In the genomic region with DNA sequence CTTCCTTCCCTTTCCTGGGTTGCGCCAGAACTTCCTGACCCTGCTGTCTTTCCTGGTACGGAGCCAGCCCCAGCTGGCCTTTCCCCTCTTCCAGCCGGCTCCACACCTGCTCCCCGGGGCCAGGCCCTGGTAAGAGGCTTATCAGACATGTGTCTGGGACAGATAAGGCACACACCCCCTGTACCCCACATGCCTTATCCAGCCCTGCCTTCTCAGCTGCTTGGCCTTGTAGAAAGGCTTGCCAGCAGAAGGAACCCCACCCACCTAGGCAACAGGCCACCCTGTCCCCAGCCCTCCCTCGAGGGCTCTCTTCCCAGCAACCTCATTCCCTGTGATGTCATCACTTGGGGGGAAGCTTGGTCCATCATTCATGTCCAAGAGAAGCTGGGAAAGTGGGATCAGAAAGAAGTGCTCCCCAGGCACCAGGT, we compare ENCODE assay signal across 8 mouse cellular contexts. TPM values are rescaled to one million over a fixed set of nuclear protein-coding genes. Genes with fewer than 3 reads are reported as not detected.
DNase-seq lines count a peak whose midpoint lies in the region; ATAC-seq and TF ChIP-seq lines count a peak whose summit lies in the region.

No protein-coding gene starts in this region.

- intact Hi-C loops in left cerebral cortex, adult 2 months (cut with DNase I) = no loop called here

- peak; percentile 90 for ATAC-seq in heart, embryonic 12.5 days (ENCODE audit: insufficient number of reproducible peaks, low FRiP score)
- ATAC-seq in kidney, embryonic 15.5 days (replicated peaks; ENCODE audit: low FRiP score) = peak; percentile 81

- TF ChIP-seq POLR2A in MEL (IDR thresholded peaks at IDR 0.05; ENCODE audit: control insufficient read depth in 1 of 2, insufficient read depth in 1 of 2, low read depth in 1 of 2, low read length in 2 of 2, poor library complexity in 1 of 2) = no peak

- TF ChIP-seq RAD21 in MEL (IDR thresholded peaks at IDR 0.05; ENCODE audit: low read depth, low read length) = no peak

- peaks cover 42 to 52% of the 10 kb centered on the region in 2 experiments for H3K4me1 ChIP-seq in MEL (ENCODE audit: control insufficient read depth in 1 of 2, insufficient read depth in 2 of 2, low read length in 2 of 2)
- H3K4me1 ChIP-seq in embryonic facial prominence, embryonic 10.5 days = peaks cover 22% of the 10 kb centered on the region
- peaks cover 34% of the 10 kb centered on the region for H3K4me1 ChIP-seq in heart, embryonic 12.5 days (replicated peaks)
- peaks cover 30% of the 10 kb centered on the region for H3K4me1 ChIP-seq in kidney, embryonic 15.5 days

- peaks cover 0 to 39% of the 10 kb centered on the region in 2 experiments; a peak in 2 of 4 replicates for H3K36me3 ChIP-seq in MEL (ENCODE audit: control insufficient read depth in 1 of 2, insufficient read depth in 2 of 2, low read length in 2 of 2)
- no peaks in the 10 kb centered on the region for H3K36me3 ChIP-seq in embryonic facial prominence, embryonic 10.5 days (replicated peaks)
- no peaks in the 10 kb centered on the region for H3K36me3 ChIP-seq in heart, embryonic 12.5 days
- H3K36me3 ChIP-seq in kidney, embryonic 15.5 days = no peaks in the 10 kb centered on the region

- peak overlapping the region; percentile 60 for H3K4me2 ChIP-seq in heart, embryonic 12.5 days
- peak overlapping the region; percentile 45 for H3K4me2 ChIP-seq in kidney, embryonic 15.5 days

- DNase-seq in MEL (ENCODE audit: low read depth, low spot score) = peak; percentile 89
- DNase-seq in embryonic facial prominence, embryonic 10.5 days (ENCODE audit: low spot score) = no peak
- DNase-seq in lung, postnatal 10 days = peak; percentile 70
- DNase-seq in spleen, postnatal 14 days (ENCODE audit: low spot score in 2 of 2) = peak; percentile 58 to 70
- DNase-seq in frontal cortex, postnatal 14 days (ENCODE audit: low spot score in 2 of 2) = no peak
- no peak for DNase-seq in left cerebral cortex, adult 2 months (ENCODE audit: extremely low spot score in 1 of 2, low spot score in 2 of 2)

- 16% methylated on average over 5 of the region's 5 CpGs for WGBS in embryonic facial prominence, embryonic 10.5 days
- WGBS in heart, embryonic 12.5 days = 2% methylated on average over 5 of the region's 5 CpGs
- 8% methylated on average over 5 of the region's 5 CpGs for WGBS in kidney, embryonic 15.5 days

- TF ChIP-seq EP300 in MEL (IDR thresholded peaks at IDR 0.05; ENCODE audit: low read depth in 1 of 2, low read length in 2 of 2) = peak; percentile 94 to 99

- H3K27ac ChIP-seq in MEL (ENCODE audit: control insufficient read depth, low read depth, low read length) = no peak overlapping the region; the same call in 1 of the 2 replicates
- H3K27ac ChIP-seq in embryonic facial prominence, embryonic 10.5 days (replicated peaks) = peak overlapping the region; percentile 26; the same call in 1 of the 2 replicates
- peak overlapping the region; percentile 49; the same call in 1 of the 2 replicates for H3K27ac ChIP-seq in heart, embryonic 12.5 days (ENCODE audit: poor library complexity, severe bottlenecking)
- H3K27ac ChIP-seq in kidney, embryonic 15.5 days = peak overlapping the region; percentile 25; the same call in 1 of the 2 replicates
- no peak overlapping the region for H3K27ac ChIP-seq in left cerebral cortex, adult 2 months

- no peaks in the 10 kb centered on the region for H3K9me3 ChIP-seq in MEL (replicated peaks; ENCODE audit: insufficient read depth, low read length)
- H3K9me3 ChIP-seq in embryonic facial prominence, embryonic 10.5 days = no peaks in the 10 kb centered on the region
- H3K9me3 ChIP-seq in heart, embryonic 12.5 days (replicated peaks) = no peaks in the 10 kb centered on the region
- no peaks in the 10 kb centered on the region for H3K9me3 ChIP-seq in kidney, embryonic 15.5 days (replicated peaks)

- no peak for TF ChIP-seq CTCF in MEL (IDR thresholded peaks at IDR 0.05 in 2 of 3, conservative IDR thresholded peaks at IDR 0.05 in 1 of 3; ENCODE audit: control insufficient read depth in 1 of 3, insufficient read depth in 1 of 3, low read depth in 2 of 3, low read length in 3 of 3, poor library complexity in 1 of 3, severe bottlenecking in 1 of 3)
- TF ChIP-seq CTCF in left cerebral cortex, adult 2 months (IDR thresholded peaks at IDR 0.05) = no peak

- H3K4me3 ChIP-seq in MEL (ENCODE audit: control insufficient read depth in 1 of 2, insufficient read depth in 1 of 2, low read depth in 2 of 2, low read length in 2 of 2) = no peak overlapping the region
- peak overlapping the region; percentile 25 for H3K4me3 ChIP-seq in embryonic facial prominence, embryonic 10.5 days
- H3K4me3 ChIP-seq in heart, embryonic 12.5 days = peak overlapping the region; percentile 26
- peak overlapping the region; percentile 19; the same call in 1 of the 2 replicates for H3K4me3 ChIP-seq in kidney, embryonic 15.5 days (replicated peaks)
- H3K4me3 ChIP-seq in left cerebral cortex, adult 2 months = no peak overlapping the region

- no peaks in the 10 kb centered on the region; the same call in 1 of the 2 replicates for H3K79me2 ChIP-seq in MEL (ENCODE audit: control insufficient read depth, insufficient read depth, low read length, poor library complexity)

- no peak overlapping the region for H3K9ac ChIP-seq in MEL (ENCODE audit: control insufficient read depth, low read depth, low read length, poor library complexity, severe bottlenecking)
- peak overlapping the region; percentile 29; the same call in 1 of the 2 replicates for H3K9ac ChIP-seq in heart, embryonic 12.5 days
- no peak overlapping the region for H3K9ac ChIP-seq in kidney, embryonic 15.5 days

- H3K27me3 ChIP-seq in MEL (ENCODE audit: control insufficient read depth in 1 of 2, insufficient read depth in 2 of 2, low read length in 2 of 2) = no peaks in the 10 kb centered on the region
- H3K27me3 ChIP-seq in embryonic facial prominence, embryonic 10.5 days (replicated peaks; ENCODE audit: low read depth, poor library complexity, severe bottlenecking) = peaks cover 44% of the 10 kb centered on the region
- no peaks in the 10 kb centered on the region for H3K27me3 ChIP-seq in heart, embryonic 12.5 days (replicated peaks)
- H3K27me3 ChIP-seq in kidney, embryonic 15.5 days = 0 out of 2 replicates have a peak, but pooled peaks cover 4% of the 10 kb centered on the region

TF ChIP-seq in MEL, 35 proteins besides CTCF, POLR2A, EP300 and RAD21 (continues in another document):
- TF ChIP-seq SMC3 (IDR thresholded peaks at IDR 0.05; ENCODE audit: low read depth, low read length) (no peak), KAT2A (conservative IDR thresholded peaks at IDR 0.05; ENCODE audit: low read depth, low read length) (no peak; the same call in 1 of the 2 replicates), TCF12 (IDR thresholded peaks at IDR 0.05; ENCODE audit: low read depth, low read length) (peak; percentile 100), CHD2 (IDR thresholded peaks at IDR 0.05; ENCODE audit: low read length) (no peak), ZNF384 (IDR thresholded peaks at IDR 0.05; ENCODE audit: low read depth, low read length) (no peak), HCFC1 (IDR thresholded peaks at IDR 0.05; ENCODE audit: low read depth, low read length) (no peak), ZKSCAN1 (IDR thresholded peaks at IDR 0.05; ENCODE audit: low read depth, low read length) (no peak), ZMIZ1 (IDR thresholded peaks at IDR 0.05; ENCODE audit: low read depth, low read length) (0 out of 2 replicates have a peak, but pooled peaks have one; percentile 62), MXI1 (IDR thresholded peaks at IDR 0.05; ENCODE audit: low read depth, low read length) (peak; percentile 87), NRF1 (IDR thresholded peaks at IDR 0.05; ENCODE audit: insufficient read depth, low read depth, low read length, poor library complexity, severe bottlenecking) (no peak; the same call in 1 of the 2 replicates)

RNA-seq across cellular contexts. Expression of gene Slc6a9, which starts 4.2 kb away (rescaled TPM):
- total RNA-seq in MEL (2012; rRNA removed) = 3.2 and 8.3 TPM in 2 replicates
- 10 to 100 TPM in 1 of 2 experiments, not detected in 1; 21.2 TPM for polyA plus RNA-seq in MEL (2012; ENCODE audit: insufficient read depth in 1 of 2, insufficient read length in 2 of 2, low read depth in 1 of 2, low replicate concordance in 2 of 2, missing spikeins in 1 of 2)
- 8.2 and 10.2 TPM in 2 replicates for polyA plus RNA-seq in embryonic facial prominence, embryonic 10.5 days (2016; fragmentation: Nextera tagmentation; extraction: Ambion mirVana)
- 10.3 and 10.8 TPM in 2 replicates for polyA plus RNA-seq in heart, embryonic 12.5 days (2016; fragmentation: Nextera tagmentation; extraction: Ambion mirVana)
- 9.4 and 15.2 TPM in 2 replicates for polyA plus RNA-seq in kidney, embryonic 15.5 days (2015; fragmentation: Nextera tagmentation; extraction: Ambion mirVana)
- 10 to 100 TPM; 34.2 to 35.4 TPM for total RNA-seq in left cerebral cortex, adult 2 months (2021)

RNA-seq across cellular contexts. Expression of gene Ccdc24, which starts 42.2 kb away (rescaled TPM):
- total RNA-seq in MEL (2012; rRNA removed) = 0.19 and 0.56 TPM in 2 replicates
- polyA plus RNA-seq in MEL (2012; ENCODE audit: insufficient read depth in 1 of 2, insufficient read length in 2 of 2, low read depth in 1 of 2, low replicate concordance in 2 of 2, missing spikeins in 1 of 2) = under 1 TPM in 1 of 2 experiments, not detected in 1; 0.36 TPM
- polyA plus RNA-seq in embryonic facial prominence, embryonic 10.5 days (2016; fragmentation: Nextera tagmentation; extraction: Ambion mirVana) = 1.4 and 1.7 TPM in 2 replicates
- 0.74 and 0.91 TPM in 2 replicates for polyA plus RNA-seq in heart, embryonic 12.5 days (2016; fragmentation: Nextera tagmentation; extraction: Ambion mirVana)
- polyA plus RNA-seq in kidney, embryonic 15.5 days (2015; fragmentation: Nextera tagmentation; extraction: Ambion mirVana) = 0.89 and 1.8 TPM in 2 replicates
- 1 to 10 TPM in 1 of 2 experiments, under 1 TPM in 1; 0.94 to 1.4 TPM for total RNA-seq in left cerebral cortex, adult 2 months (2021)

RNA-seq across cellular contexts. Expression of gene B4galt2, which starts 53.1 kb away (rescaled TPM):
- total RNA-seq in MEL (2012; rRNA removed) = 0.08 TPM in 1 of 2 replicates, not detected in the other
- polyA plus RNA-seq in MEL (2012; ENCODE audit: insufficient read depth in 1 of 2, insufficient read length in 2 of 2, low read depth in 1 of 2, low replicate concordance in 2 of 2, missing spikeins in 1 of 2) = under 1 TPM in 1 of 2 experiments, not detected in 1; 0.19 TPM
- polyA plus RNA-seq in embryonic facial prominence, embryonic 10.5 days (2016; fragmentation: Nextera tagmentation; extraction: Ambion mirVana) = 24.7 and 27.2 TPM in 2 replicates
- 18.3 and 19.4 TPM in 2 replicates for polyA plus RNA-seq in heart, embryonic 12.5 days (2016; fragmentation: Nextera tagmentation; extraction: Ambion mirVana)
- 17.7 and 19.8 TPM in 2 replicates for polyA plus RNA-seq in kidney, embryonic 15.5 days (2015; fragmentation: Nextera tagmentation; extraction: Ambion mirVana)
- 10 to 100 TPM; 86.7 to 90.6 TPM for total RNA-seq in left cerebral cortex, adult 2 months (2021)

RNA-seq across cellular contexts. Expression of gene Atp6v0b, which starts 57.0 kb away (rescaled TPM):
- 227 and 286 TPM in 2 replicates for total RNA-seq in MEL (2012; rRNA removed)
- 100 to 1,000 TPM in 1 of 2 experiments, not detected in 1; 343 TPM for polyA plus RNA-seq in MEL (2012; ENCODE audit: insufficient read depth in 1 of 2, insufficient read length in 2 of 2, low read depth in 1 of 2, low replicate concordance in 2 of 2, missing spikeins in 1 of 2)
- polyA plus RNA-seq in embryonic facial prominence, embryonic 10.5 days (2016; fragmentation: Nextera tagmentation; extraction: Ambion mirVana) = 157 and 162 TPM in 2 replicates
- 183 and 196 TPM in 2 replicates for polyA plus RNA-seq in heart, embryonic 12.5 days (2016; fragmentation: Nextera tagmentation; extraction: Ambion mirVana)
- 212 and 221 TPM in 2 replicates for polyA plus RNA-seq in kidney, embryonic 15.5 days (2015; fragmentation: Nextera tagmentation; extraction: Ambion mirVana)
- total RNA-seq in left cerebral cortex, adult 2 months (2021) = 100 to 1,000 TPM; 430 to 462 TPM

Comparison
In these comparisons a context has a peak if more than half of its experiments do, and no peak if none do; other contexts are left out.
1. DNase-seq: peak in MEL (single experiment), lung, postnatal 10 days (single experiment) and spleen, postnatal 14 days (2 of 2); none in embryonic facial prominence, embryonic 10.5 days (single experiment), frontal cortex, postnatal 14 days (0 of 2) and left cerebral cortex, adult 2 months (0 of 2).
2. H3K27ac ChIP-seq: peak in embryonic facial prominence, embryonic 10.5 days (single experiment), heart, embryonic 12.5 days (single experiment) and kidney, embryonic 15.5 days (single experiment); none in MEL (single experiment) and left cerebral cortex, adult 2 months (single experiment).
3. H3K4me3 ChIP-seq: peak in embryonic facial prominence, embryonic 10.5 days (single experiment), heart, embryonic 12.5 days (single experiment) and kidney, embryonic 15.5 days (single experiment); none in MEL (0 of 2) and left cerebral cortex, adult 2 months (single experiment).
4. RNA of gene B4galt2, which starts 53.1 kb away (polyA plus RNA-seq): 24.7 to 27.2 TPM in embryonic facial prominence, embryonic 10.5 days, 17.7 to 19.8 TPM in kidney, embryonic 15.5 days and 18.3 to 19.4 TPM in heart, embryonic 12.5 days; 0.19 TPM in MEL; every median in the first group is over 10 times any median in the second.